Mouse (Mus musculus) heart, adult 2 months (tissue): ENCODE data around the gene Palm2. TPM values are rescaled to one million over a fixed set of nuclear protein-coding genes. Genes with fewer than 3 reads are reported as not detected.

ENCODE experiments used
- DNase-seq, 2 experiments: peaks; one replicate each; pipeline ENCODE4 v3.0.0; 2021
- H3K27ac ChIP-seq: fragments of 200-600 bp; 2 replicates; pipeline ENCODE4 v1.8.1; 2022
- H3K27me3 ChIP-seq: fragments of 200-500 bp; 2 replicates; pipeline ENCODE4 v1.6.1; 2012; ENCODE audit warnings: mild to moderate bottlenecking, low read length, inconsistent platforms, mixed read lengths; ENCODE audit not compliant: control insufficient read depth, insufficient read depth
- H3K36me3 ChIP-seq: fragments of 200-500 bp; 2 replicates; pipeline ENCODE4 v1.6.1; 2012; ENCODE audit warnings: low read length, inconsistent platforms; ENCODE audit not compliant: control insufficient read depth, insufficient read depth
- H3K4me1 ChIP-seq: fragments of 200-500 bp; 2 replicates; pipeline ENCODE4 v1.6.1; 2011; ENCODE audit warnings: low read length; ENCODE audit not compliant: control insufficient read depth, insufficient read depth
- H3K4me3 ChIP-seq: fragments of 200-600 bp; 2 replicates; pipeline ENCODE4 v1.8.1; 2022
- H3K79me2 ChIP-seq: fragments of 200-500 bp; replicated peaks from 2 replicates; pipeline ENCODE4 v1.6.1; 2012; ENCODE audit warnings: mild to moderate bottlenecking, inconsistent platforms, low read length, moderate library complexity, mixed read lengths; ENCODE audit not compliant: control insufficient read depth, insufficient read depth
- H3K9ac ChIP-seq: fragments of 200-500 bp; 2 replicates; pipeline ENCODE4 v1.6.1; 2012; ENCODE audit warnings: low read depth, mild to moderate bottlenecking, control low read depth, inconsistent platforms, low read length, mixed read lengths
- CTCF ChIP-seq: fragments of 200-600 bp; IDR thresholded peaks from 2 replicates; pipeline ENCODE4 v1.8.1; 2022; ENCODE audit warnings: antibody characterized with exemption, mild to moderate bottlenecking, moderate library complexity
- EP300 ChIP-seq: fragments of 200-500 bp; IDR thresholded peaks from 2 replicates; pipeline ENCODE4 v1.6.1; 2011; ENCODE audit warnings: low read depth, low read length, control low read depth; ENCODE audit not compliant: insufficient read depth
- POLR2A ChIP-seq: fragments of 200-500 bp; IDR thresholded peaks from 2 replicates; pipeline ENCODE4 v1.6.1; 2011; ENCODE audit warnings: mild to moderate bottlenecking, low read depth, low read length, control low read depth; ENCODE audit not compliant: insufficient read depth
- WGBS: fragments of 180-500 bp; shearing (Covaris S2); methylation state at CpG from one replicate; pipeline ENCODE4 v1.1.7; 2018; 5-methylcytosine and 5-hydroxymethylcytosine counted together
- intact Hi-C: fragments of 180-260 bp; cut with DNase I; formaldehyde crosslinking; loops from one replicate; pipeline ENCODE4 v1.15.1; 2025
- polyA plus RNA-seq: library from polyadenylated mRNA; depleted of rRNA; stranded (reverse); fragments of >200 nt; gene quantifications from 2 replicates; pipeline ENCODE4 v1.2.3, GENCODE M21; 2012
- total RNA-seq, 2 experiments: library from RNA; stranded (reverse); gene quantifications; 2 replicates each; pipeline ENCODE4 v1.2.3; 2021

Palm2 gene
- total and polyA plus RNA-seq, 3 experiments: 0.33 to 13.2 (median 9.9) TPM

- Histone ChIP-seq H3K4me3 (no peak overlapping the region), H3K4me1 (peaks cover 5% of the 10 kb centered on the region), H3K27me3 (no peaks in the 10 kb centered on the region), H3K27ac (no peak overlapping the region), H3K9ac (no peak overlapping the region), H3K36me3 (no peaks in the 10 kb centered on the region), H3K79me2 (no peaks in the 10 kb centered on the region; the same call in 1 of the 2 replicates)
- 24% methylated on average over 7 of the region's 7 CpGs for WGBS
- no peak for DNase-seq
- TF ChIP-seq CTCF: no peak
- no peak for TF ChIP-seq POLR2A
- TF ChIP-seq EP300: no peak
- intact Hi-C loops: no loop called here
Observed at GRCm38 (mm10) chr4:57640222-57640621, 206.2 kb downstream of the Palm2 start.

- Histone ChIP-seq H3K4me3 (no peak overlapping the region), H3K4me1 (peaks cover 5% of the 10 kb centered on the region), H3K27me3 (no peaks in the 10 kb centered on the region), H3K9ac (no peak overlapping the region), H3K79me2 (no peaks in the 10 kb centered on the region; the same call in 1 of the 2 replicates), H3K27ac (no peak overlapping the region), H3K36me3 (no peaks in the 10 kb centered on the region)
- TF ChIP-seq POLR2A (no peak), CTCF (no peak), EP300 (no peak)
- 84% methylated on average over 3 of the region's 3 CpGs for WGBS
- intact Hi-C loops: no loop called here
- no peak for DNase-seq
Observed at GRCm38 (mm10) chr4:57640971-57641370, 206.9 kb downstream of the Palm2 start.

GRCm38 (mm10) chr4:57650994-57651393, 216.9 kb downstream of the Palm2 start:
- no peaks in the 10 kb centered on the region; the same call in 1 of the 2 replicates for H3K4me1 ChIP-seq
- no peaks in the 10 kb centered on the region for H3K36me3 ChIP-seq
- intact Hi-C loops: no loop called here
- H3K9ac ChIP-seq: no peak overlapping the region
- no peak overlapping the region for H3K27ac ChIP-seq
- H3K4me3 ChIP-seq: no peak overlapping the region
- DNase-seq: no peak
- H3K79me2 ChIP-seq: no peaks in the 10 kb centered on the region
- TF ChIP-seq CTCF (no peak), POLR2A (no peak), EP300 (no peak)
- 64% methylated on average over 1 of the region's 1 CpGs for WGBS
- no peaks in the 10 kb centered on the region for H3K27me3 ChIP-seq

GRCm38 (mm10) chr4:57651547-57651946, 217.5 kb downstream of the Palm2 start:
- Histone ChIP-seq H3K4me1 (no peaks in the 10 kb centered on the region; the same call in 1 of the 2 replicates), H3K79me2 (no peaks in the 10 kb centered on the region), H3K9ac (no peak overlapping the region), H3K27me3 (no peaks in the 10 kb centered on the region), H3K4me3 (no peak overlapping the region), H3K36me3 (no peaks in the 10 kb centered on the region), H3K27ac (no peak overlapping the region)
- intact Hi-C loops: no loop called here
- TF ChIP-seq EP300 (no peak), CTCF (no peak), POLR2A (no peak)
- 76% methylated on average over 8 of the region's 8 CpGs for WGBS
- DNase-seq: no peak

- Histone ChIP-seq H3K79me2 (no peaks in the 10 kb centered on the region), H3K27ac (no peak overlapping the region), H3K36me3 (no peaks in the 10 kb centered on the region), H3K4me1 (no peaks in the 10 kb centered on the region; the same call in 1 of the 2 replicates), H3K9ac (no peak overlapping the region), H3K4me3 (no peak overlapping the region), H3K27me3 (no peaks in the 10 kb centered on the region)
- no peak for DNase-seq
- WGBS: 68% methylated on average over 5 of the region's 5 CpGs
- TF ChIP-seq EP300 (no peak), CTCF (no peak)
- intact Hi-C loops: no loop called here
Observed at GRCm38 (mm10) chr4:57652185-57652904, 218.3 kb downstream of the Palm2 start.

- Histone ChIP-seq H3K4me1 (no peaks in the 10 kb centered on the region; the same call in 1 of the 2 replicates), H3K27me3 (no peaks in the 10 kb centered on the region), H3K36me3 (no peaks in the 10 kb centered on the region), H3K9ac (no peak overlapping the region), H3K79me2 (no peaks in the 10 kb centered on the region), H3K27ac (no peak overlapping the region), H3K4me3 (no peak overlapping the region)
- DNase-seq: no peak
- 85% methylated on average over 1 of the region's 1 CpGs for WGBS
- TF ChIP-seq CTCF (no peak), EP300 (no peak), POLR2A (no peak)
- intact Hi-C loops: no loop called here
Observed at GRCm38 (mm10) chr4:57655966-57656365, 221.9 kb downstream of the Palm2 start.
